Mouse (Mus musculus): ENCODE results near the gene Trim15. TPM values are rescaled to one million over a fixed set of nuclear protein-coding genes. Genes with fewer than 3 reads are reported as not detected.
A peak's percentile ranks its signal among the peaks of the same experiment; 100 is the strongest.

The Trim15 gene
- total and polyA plus RNA-seq, 3 experiments = 0.07 TPM; not detected in 2

DNA sequence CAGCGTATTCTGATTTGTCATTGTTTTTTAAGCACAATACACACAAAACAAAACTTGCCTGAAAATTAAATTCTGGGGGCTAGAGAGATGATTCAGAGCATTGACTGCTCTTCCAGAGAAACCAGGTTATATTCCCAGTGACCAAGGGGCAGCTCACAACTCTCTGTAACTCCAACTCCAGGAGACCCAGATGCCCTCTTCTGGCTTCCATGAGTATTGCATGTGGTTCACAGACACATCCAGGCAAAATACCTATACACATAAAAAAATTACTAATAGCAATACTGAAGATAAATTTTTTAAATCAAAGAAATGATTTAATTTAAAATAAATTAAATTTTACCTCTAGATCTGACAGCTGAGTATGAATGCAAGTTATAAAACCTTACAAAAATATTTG lies 29.6 kb upstream of the Trim15 start:
- TF ChIP-seq CTCF (IDR thresholded peaks at IDR 0.05 in 2 of 3, conservative IDR thresholded peaks at IDR 0.05 in 1 of 3; ENCODE audit: control insufficient read depth in 1 of 3, insufficient read depth in 1 of 3, low read depth in 2 of 3, low read length in 3 of 3, poor library complexity in 1 of 3, severe bottlenecking in 1 of 3) = peak; percentile 29 to 59 (median 55); a peak in 5 of 6 replicates
- 0 out of 2 replicates have a peak, but pooled peaks have one; percentile 11 for TF ChIP-seq ZC3H11A (IDR thresholded peaks at IDR 0.05; ENCODE audit: low read depth, low read length)
- TF ChIP-seq MYC (IDR thresholded peaks at IDR 0.05; ENCODE audit: low read depth, low read length) = no peak
- TF ChIP-seq RAD21 (IDR thresholded peaks at IDR 0.05; ENCODE audit: low read depth, low read length) = peak; percentile 39
- TF ChIP-seq MAFK (IDR thresholded peaks at IDR 0.05; ENCODE audit: borderline replicate concordance, low read depth, low read length) = no peak
- TF ChIP-seq SMC3 (IDR thresholded peaks at IDR 0.05; ENCODE audit: low read depth, low read length) = peak; percentile 63
- peak; percentile 25; the same call in 1 of the 2 replicates for TF ChIP-seq ZNF384 (IDR thresholded peaks at IDR 0.05; ENCODE audit: low read depth, low read length)
- Histone ChIP-seq H3K27me3 (ENCODE audit: control insufficient read depth in 1 of 2, insufficient read depth in 2 of 2, low read length in 2 of 2) (no peaks in the 10 kb centered on the region; a peak in 2 of 4 replicates), H3K9me3 (replicated peaks; ENCODE audit: insufficient read depth, low read length) (no peaks in the 10 kb centered on the region), H3K4me3 (ENCODE audit: control insufficient read depth in 1 of 2, insufficient read depth in 1 of 2, low read depth in 2 of 2, low read length in 2 of 2) (no peak overlapping the region), H3K27ac (ENCODE audit: control insufficient read depth, low read depth, low read length) (no peak overlapping the region), H3K79me2 (ENCODE audit: control insufficient read depth, insufficient read depth, low read length, poor library complexity) (no peaks in the 10 kb centered on the region), H3K4me1 (ENCODE audit: control insufficient read depth in 1 of 2, insufficient read depth in 2 of 2, low read length in 2 of 2) (peaks cover 0 to 12% of the 10 kb centered on the region in 2 experiments; a peak in 2 of 4 replicates), H3K36me3 (ENCODE audit: control insufficient read depth in 1 of 2, insufficient read depth in 2 of 2, low read length in 2 of 2) (peaks cover 0 to 14% of the 10 kb centered on the region in 2 experiments; a peak in 2 of 4 replicates), H3K9ac (ENCODE audit: control insufficient read depth, low read depth, low read length, poor library complexity, severe bottlenecking) (no peak overlapping the region)
- DNase-seq (ENCODE audit: low read depth, low spot score) = peak; percentile 57

DNA sequence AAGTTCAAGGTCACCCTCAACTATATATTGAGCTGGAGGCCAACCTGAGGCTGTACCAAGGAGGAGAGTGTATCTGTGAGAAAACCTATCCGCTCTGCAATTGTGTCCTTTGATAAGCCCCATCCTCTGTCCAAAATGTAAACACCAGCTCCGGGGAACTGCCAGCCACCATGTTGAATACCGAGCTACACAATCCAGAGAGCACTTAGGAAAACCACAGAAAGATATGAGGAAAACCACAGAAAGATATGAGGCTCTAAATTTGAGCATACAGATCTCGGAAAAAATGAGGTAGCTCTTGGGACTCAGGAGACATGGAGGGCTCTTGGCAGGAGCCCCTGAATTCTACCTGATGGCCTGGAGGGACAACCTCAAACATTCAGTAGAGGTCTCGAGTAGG lies 26.4 kb upstream of the Trim15 start:
- peaks cover 0 to 12% of the 10 kb centered on the region in 2 experiments; a peak in 2 of 4 replicates for H3K4me1 ChIP-seq (ENCODE audit: control insufficient read depth in 1 of 2, insufficient read depth in 2 of 2, low read length in 2 of 2)
- H3K79me2 ChIP-seq (ENCODE audit: control insufficient read depth, insufficient read depth, low read length, poor library complexity) = no peaks in the 10 kb centered on the region
- H3K9ac ChIP-seq (ENCODE audit: control insufficient read depth, low read depth, low read length, poor library complexity, severe bottlenecking) = no peak overlapping the region
- H3K27me3 ChIP-seq (ENCODE audit: control insufficient read depth in 1 of 2, insufficient read depth in 2 of 2, low read length in 2 of 2) = peaks cover 0 to 1% of the 10 kb centered on the region in 2 experiments; a peak in 3 of 4 replicates
- peaks cover 0 to 14% of the 10 kb centered on the region in 2 experiments; a peak in 2 of 4 replicates for H3K36me3 ChIP-seq (ENCODE audit: control insufficient read depth in 1 of 2, insufficient read depth in 2 of 2, low read length in 2 of 2)
- H3K9me3 ChIP-seq (replicated peaks; ENCODE audit: insufficient read depth, low read length) = no peaks in the 10 kb centered on the region
- DNase-seq (ENCODE audit: low read depth, low spot score) = peak; percentile 44
- H3K27ac ChIP-seq (ENCODE audit: control insufficient read depth, low read depth, low read length) = no peak overlapping the region
- no peak overlapping the region for H3K4me3 ChIP-seq (ENCODE audit: control insufficient read depth in 1 of 2, insufficient read depth in 1 of 2, low read depth in 2 of 2, low read length in 2 of 2)
- TF ChIP-seq POLR2AphosphoS5 (IDR thresholded peaks at IDR 0.05; ENCODE audit: borderline replicate concordance, low read depth, low read length) = no peak
- no peak for TF ChIP-seq CTCF (IDR thresholded peaks at IDR 0.05 in 2 of 3, conservative IDR thresholded peaks at IDR 0.05 in 1 of 3; ENCODE audit: control insufficient read depth in 1 of 3, insufficient read depth in 1 of 3, low read depth in 2 of 3, low read length in 3 of 3, poor library complexity in 1 of 3, severe bottlenecking in 1 of 3)
- TF ChIP-seq E2F4 (IDR thresholded peaks at IDR 0.05; ENCODE audit: borderline replicate concordance, low read depth, low read length) = no peak
- TF ChIP-seq GABPA (IDR thresholded peaks at IDR 0.05; ENCODE audit: low read depth, low read length) = no peak
- no peak for TF ChIP-seq POLR2A (IDR thresholded peaks at IDR 0.05; ENCODE audit: control insufficient read depth in 1 of 2, insufficient read depth in 1 of 2, low read depth in 1 of 2, low read length in 2 of 2, poor library complexity in 1 of 2)
- no peak for TF ChIP-seq NRF1 (IDR thresholded peaks at IDR 0.05; ENCODE audit: insufficient read depth, low read depth, low read length, poor library complexity, severe bottlenecking)
- no peak for TF ChIP-seq ZMIZ1 (IDR thresholded peaks at IDR 0.05; ENCODE audit: low read depth, low read length)
- no peak for TF ChIP-seq RAD21 (IDR thresholded peaks at IDR 0.05; ENCODE audit: low read depth, low read length)
- TF ChIP-seq POLR2AphosphoS2 (IDR thresholded peaks at IDR 0.05; ENCODE audit: low read length) = no peak
- TF ChIP-seq SMC3 (IDR thresholded peaks at IDR 0.05; ENCODE audit: low read depth, low read length) = no peak
- TF ChIP-seq USF1 (IDR thresholded peaks at IDR 0.05; ENCODE audit: low read depth, low read length) = no peak
- no peak for TF ChIP-seq MAX (IDR thresholded peaks at IDR 0.05; ENCODE audit: low read length)
- TF ChIP-seq KAT2A (conservative IDR thresholded peaks at IDR 0.05; ENCODE audit: low read depth, low read length) = no peak
- TF ChIP-seq ETS1 (IDR thresholded peaks at IDR 0.05; ENCODE audit: low read depth, low read length) = peak; percentile 58
- no peak for TF ChIP-seq NELFE (IDR thresholded peaks at IDR 0.05; ENCODE audit: low read depth, low read length)
- no peak for TF ChIP-seq ZNF384 (IDR thresholded peaks at IDR 0.05; ENCODE audit: low read depth, low read length)
- TF ChIP-seq USF2 (IDR thresholded peaks at IDR 0.05; ENCODE audit: borderline replicate concordance in 1 of 2, insufficient read depth in 1 of 2, low read depth in 1 of 2, low read length in 2 of 2) = no peak
- TF ChIP-seq CHD1 (IDR thresholded peaks at IDR 0.05; ENCODE audit: low read depth, low read length) = no peak
- TF ChIP-seq MYB (IDR thresholded peaks at IDR 0.05; ENCODE audit: low read depth, low read length) = no peak
- peak; percentile 65; the same call in 1 of the 2 replicates for TF ChIP-seq MAFK (IDR thresholded peaks at IDR 0.05; ENCODE audit: borderline replicate concordance, low read depth, low read length)
- TF ChIP-seq MEF2A (IDR thresholded peaks at IDR 0.05; ENCODE audit: extremely low read depth, insufficient replicate concordance, low read depth, low read length, poor library complexity, severe bottlenecking) = peak; percentile 59; the same call in 1 of the 2 replicates
- peak; percentile 32; the same call in 1 of the 2 replicates for TF ChIP-seq SIN3A (IDR thresholded peaks at IDR 0.05; ENCODE audit: low read length)
- no peak for TF ChIP-seq MXI1 (IDR thresholded peaks at IDR 0.05; ENCODE audit: low read depth, low read length)
- no peak for TF ChIP-seq BHLHE40 (IDR thresholded peaks at IDR 0.05; ENCODE audit: borderline replicate concordance, low read depth, low read length)
- TF ChIP-seq CHD2 (IDR thresholded peaks at IDR 0.05; ENCODE audit: low read length) = no peak
- TF ChIP-seq ELF1 (IDR thresholded peaks at IDR 0.05; ENCODE audit: low read depth, low read length) = no peak
- no peak for TF ChIP-seq UBTF (IDR thresholded peaks at IDR 0.05; ENCODE audit: borderline replicate concordance, insufficient read depth, low read depth, low read length)
- no peak for TF ChIP-seq ZC3H11A (IDR thresholded peaks at IDR 0.05; ENCODE audit: low read depth, low read length)
